Mouse (Mus musculus) ES-Bruce4 (cell line): ENCODE data around the gene Nab2.

ENCODE experiments used
- EP300 ChIP-seq: IDR thresholded peaks from 2 replicates; pipeline ENCODE4 v1.6.1; 2011; ENCODE audit warnings: low read depth, low read length; ENCODE audit not compliant: insufficient read depth
- POLR2A ChIP-seq: IDR thresholded peaks from one replicate; pipeline ENCODE4 v1.8.1; 2011; ENCODE audit warnings: low read length; ENCODE audit not compliant: insufficient read depth

DNA sequence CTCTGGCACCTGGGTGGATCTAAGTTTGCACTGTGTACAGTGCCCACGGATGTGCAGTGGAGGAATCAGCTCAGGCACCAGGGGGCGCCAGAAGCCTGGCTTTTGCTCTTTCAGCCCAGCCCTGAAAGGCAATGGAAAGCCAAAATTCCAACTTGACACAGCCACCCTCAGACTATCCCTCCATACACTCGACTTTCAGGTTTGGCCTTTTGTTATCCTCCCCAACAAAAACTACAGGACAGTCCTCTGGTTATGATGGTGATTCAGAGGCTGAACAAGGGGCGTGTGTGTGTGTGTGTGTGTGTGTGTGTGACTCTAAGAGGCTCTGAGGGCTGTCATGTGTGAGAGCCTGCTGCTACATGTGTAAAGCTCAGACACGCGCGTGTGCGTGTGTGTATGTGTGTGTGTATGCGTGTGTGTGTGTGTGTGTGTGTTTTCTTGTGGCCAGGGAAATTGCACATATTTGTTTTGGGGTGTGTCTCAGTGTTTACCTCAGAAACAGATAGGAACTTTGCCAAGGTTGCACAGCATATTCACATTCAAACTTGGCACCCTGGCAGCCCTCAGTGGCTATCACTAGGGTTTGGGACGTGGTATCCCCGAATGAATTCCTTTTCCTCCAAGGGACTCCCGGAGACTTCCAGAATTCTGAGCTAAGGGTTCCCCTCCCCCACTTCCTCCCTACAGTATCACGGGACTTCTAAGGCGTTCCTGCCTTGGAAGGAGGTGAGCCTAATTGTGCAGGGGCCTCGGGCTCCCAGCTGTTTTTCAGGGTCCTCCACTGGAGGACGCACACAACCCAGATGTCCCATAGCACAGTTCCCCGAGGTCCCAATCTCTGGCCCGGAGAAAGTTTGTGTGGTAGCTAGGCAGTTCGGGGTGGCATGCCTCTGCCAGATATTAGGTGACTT lies 26.3 kb downstream of the Nab2 start:
- TF ChIP-seq EP300 (peak; percentile 51; the same call in 1 of the 2 replicates), POLR2A (no peak)
